12 mouse cellular contexts compared by ENCODE assay signal in genomic region chr6:108445006-108445405, GRCm38 (mm10).
DNase-seq lines count a peak whose midpoint lies in the region; ATAC-seq and TF ChIP-seq lines count a peak whose summit lies in the region.
"Had no signal": no experiment of that assay in that cellular context is flagged by ENCODE, and none has a peak within 500 bp of the region (broad histone marks: within the 10 kb centered on the region; RNA-seq: fewer than 3 reads in every experiment).

No protein-coding gene starts in this region.

- peaks cover 6% of the 10 kb centered on the region; the same call in 1 of the 2 replicates for H3K36me3 ChIP-seq in lung, postnatal 0 days (ENCODE audit: insufficient read depth, low read length)
- peaks cover 6% of the 10 kb centered on the region; the same call in 1 of the 2 replicates for H3K36me3 ChIP-seq in forebrain, embryonic 16.5 days (ENCODE audit: control insufficient read depth, insufficient read depth)

- H3K4me3 ChIP-seq in lung, postnatal 0 days (ENCODE audit: low read depth, low read length): no peak overlapping the region
- no peak overlapping the region for H3K4me3 ChIP-seq in forebrain, embryonic 16.5 days (replicated peaks; ENCODE audit: low read length)

- H3K27ac ChIP-seq in lung, postnatal 0 days (ENCODE audit: low read length): no peak overlapping the region
- no peak overlapping the region for H3K27ac ChIP-seq in forebrain, embryonic 16.5 days (ENCODE audit: low read length)
- H3K27ac ChIP-seq: hindbrain, postnatal 0 days had no signal

- H3K9me3 ChIP-seq in lung, postnatal 0 days (ENCODE audit: low read length): no peaks in the 10 kb centered on the region
- no peaks in the 10 kb centered on the region for H3K9me3 ChIP-seq in forebrain, embryonic 16.5 days (ENCODE audit: control insufficient read depth, low read length)

- H3K4me1 ChIP-seq in lung, postnatal 0 days (ENCODE audit: insufficient read depth, low read depth, low read length): peaks cover 11% of the 10 kb centered on the region
- peaks cover 13% of the 10 kb centered on the region for H3K4me1 ChIP-seq in forebrain, embryonic 16.5 days (replicated peaks; ENCODE audit: control insufficient read depth, insufficient read depth, low read length)

- 50% methylated on average over 7 of the region's 7 CpGs for WGBS in lung, postnatal 0 days
- 94% methylated on average over 7 of the region's 7 CpGs for WGBS in forebrain, embryonic 16.5 days

- TF ChIP-seq CTCF in lung, postnatal 0 days (IDR thresholded peaks at IDR 0.05): no peak

- H3K9ac ChIP-seq in lung, postnatal 0 days (replicated peaks; ENCODE audit: low read depth): no peak overlapping the region
- H3K9ac ChIP-seq in forebrain, embryonic 16.5 days (replicated peaks; ENCODE audit: low read depth, low read length): no peak overlapping the region

- no peak overlapping the region for H3K4me2 ChIP-seq in lung, postnatal 0 days (replicated peaks; ENCODE audit: low read depth, low read length)
- no peak overlapping the region for H3K4me2 ChIP-seq in forebrain, embryonic 16.5 days (ENCODE audit: low read length)

- H3K27me3 ChIP-seq in lung, postnatal 0 days (replicated peaks; ENCODE audit: insufficient read depth, low read length): no peaks in the 10 kb centered on the region
- no peaks in the 10 kb centered on the region for H3K27me3 ChIP-seq in forebrain, embryonic 16.5 days (replicated peaks; ENCODE audit: control insufficient read depth, insufficient read depth, low read length)

- peak; percentile 28 to 67 for DNase-seq in adrenal gland, adult (ENCODE audit: inconsistent age in 2 of 2, low spot score in 1 of 2)
- no peak for DNase-seq in adrenal gland, postnatal 25 days
- peak; percentile 31 for DNase-seq in lung, postnatal 0 days (ENCODE audit: low spot score)
- no peak for DNase-seq in lung, postnatal 4 days
- DNase-seq in kidney, postnatal 25 days: peak; percentile 75 to 88
- no peak for DNase-seq in right cerebral cortex, adult 18-20 months
- DNase-seq in retina, embryonic 14.5 days (ENCODE audit: low spot score): no peak
- DNase-seq: gastrocnemius, postnatal 10 days; left cerebral cortex, postnatal 4 days; thymus, postnatal 25 days had no signal

- ATAC-seq in lung, postnatal 0 days: no peak
- ATAC-seq in forebrain, embryonic 16.5 days: no peak
- ATAC-seq: hindbrain, postnatal 0 days had no signal

- 0 out of 2 replicates have a peak, but pooled peaks have one; percentile 5 for TF ChIP-seq EP300 in lung, postnatal 0 days (IDR thresholded peaks at IDR 0.05)

Comparison
In these comparisons a context has a peak if more than half of its experiments do, and no peak if none do; other contexts are left out.
1. DNase-seq: peak in adrenal gland, adult (2 of 2), lung, postnatal 0 days (single experiment) and kidney, postnatal 25 days (2 of 2); none in adrenal gland, postnatal 25 days (single experiment), lung, postnatal 4 days (0 of 2), right cerebral cortex, adult 18-20 months (single experiment) and retina, embryonic 14.5 days (single experiment).